Comparison of ENCODE assay signal across 27 mouse cellular contexts in the genomic region with DNA sequence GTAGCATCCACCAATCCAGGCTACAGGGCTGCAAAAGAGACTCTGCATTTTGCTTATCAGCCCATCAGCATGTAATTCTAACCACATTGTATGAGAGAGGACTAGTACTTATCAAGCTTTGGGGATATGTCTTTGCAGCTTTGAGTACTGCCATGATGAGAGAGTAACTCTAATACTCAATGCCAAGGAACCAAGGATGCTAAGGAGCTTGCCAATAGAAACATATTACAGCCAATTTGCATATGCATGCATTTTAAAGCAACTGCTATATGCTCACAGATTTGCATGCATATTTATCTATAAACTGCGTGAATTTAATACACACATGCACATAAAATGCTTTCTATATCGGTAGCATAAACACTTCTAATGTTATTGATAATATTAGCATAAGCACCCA. TPM values are rescaled to one million over a fixed set of nuclear protein-coding genes. Genes with fewer than 3 reads are reported as not detected.
"Had no signal": no experiment of that assay in that cellular context is flagged by ENCODE, and none has a peak within 500 bp of the region (broad histone marks: within the 10 kb centered on the region; RNA-seq: fewer than 3 reads in every experiment).

No protein-coding gene starts in this region.

- H3K9me3 ChIP-seq: heart, embryonic 12.5 days; hindbrain, embryonic 10.5 days; hindbrain, embryonic 12.5 days; intestine, embryonic 15.5 days; limb, embryonic 10.5 days; limb, embryonic 12.5 days; liver, embryonic 13.5 days; liver, embryonic 15.5 days had no signal

- H3K4me1 ChIP-seq: heart, embryonic 12.5 days; hindbrain, embryonic 10.5 days; hindbrain, embryonic 12.5 days; intestine, embryonic 15.5 days; limb, embryonic 10.5 days; limb, embryonic 12.5 days; liver, embryonic 13.5 days; liver, embryonic 15.5 days had no signal

- H3K36me3 ChIP-seq: heart, embryonic 12.5 days; hindbrain, embryonic 10.5 days; hindbrain, embryonic 12.5 days; intestine, embryonic 15.5 days; limb, embryonic 10.5 days; limb, embryonic 12.5 days; liver, embryonic 13.5 days; liver, embryonic 15.5 days had no signal

- H3K27ac ChIP-seq: gastrocnemius, adult 2 months; heart, adult 2 months; hindbrain, embryonic 10.5 days; hindbrain, embryonic 12.5 days; hindbrain, embryonic 14.5 days; intestine, embryonic 15.5 days; layer of hippocampus, adult 2 months; left cerebral cortex, adult 2 months; limb, embryonic 10.5 days; limb, embryonic 12.5 days; liver, embryonic 13.5 days; liver, embryonic 15.5 days had no signal

- ATAC-seq: hindbrain, embryonic 16.5 days; inflammation-experienced regulatory T-cells, adult 6 months; intestine, embryonic 15.5 days; intestine, postnatal 0 days had no signal

- H3K4me2 ChIP-seq: heart, embryonic 12.5 days; hindbrain, embryonic 12.5 days; hindbrain, embryonic 14.5 days; intestine, embryonic 15.5 days; limb, embryonic 12.5 days; liver, embryonic 11.5 days; liver, embryonic 13.5 days; liver, embryonic 15.5 days had no signal

- H3K4me3 ChIP-seq: gastrocnemius, adult 2 months; heart, adult 2 months; heart, embryonic 12.5 days; hindbrain, embryonic 10.5 days; hindbrain, embryonic 12.5 days; intestine, embryonic 15.5 days; layer of hippocampus, adult 2 months; left cerebral cortex, adult 2 months; limb, embryonic 10.5 days; limb, embryonic 12.5 days; liver, embryonic 13.5 days; liver, embryonic 15.5 days had no signal

- H3K27me3 ChIP-seq: heart, embryonic 12.5 days; hindbrain, embryonic 12.5 days; intestine, embryonic 15.5 days; limb, embryonic 12.5 days; liver, embryonic 13.5 days; liver, embryonic 15.5 days had no signal

- DNase-seq: gastrocnemius, adult 2 months; gastrocnemius, postnatal 10 days; gastrocnemius, postnatal 25 days; heart, adult 2 months; heart, postnatal 10 days; heart, postnatal 4 days; kidney, adult 18-20 months; kidney, adult 8-10 months; kidney, postnatal 10 days; kidney, postnatal 25 days; kidney, postnatal 4 days; liver; liver, embryonic 13.5 days had no signal

- H3K9ac ChIP-seq: heart, embryonic 12.5 days; hindbrain, embryonic 12.5 days; hindbrain, embryonic 14.5 days; intestine, embryonic 15.5 days; limb, embryonic 12.5 days; liver, embryonic 13.5 days; liver, embryonic 15.5 days had no signal

RNA-seq across cellular contexts. Expression of a gene that starts 34.2 kb away (rescaled TPM):
- polyA plus RNA-seq: inflammation-experienced regulatory T-cells, adult 6 months had no signal
